Mouse (Mus musculus) adrenal gland, postnatal 0 days (tissue): ENCODE data around the gene Mok. TPM values are rescaled to one million over a fixed set of nuclear protein-coding genes. Genes with fewer than 3 reads are reported as not detected.

Source experiments
- polyA plus RNA-seq: library from polyadenylated mRNA; unstranded; fragments of >200 nt; fragmentation: Nextera tagmentation; extraction: Ambion mirVana; gene quantifications from 2 replicates; pipeline ENCODE4 v1.2.1, GENCODE M21; 2015

Mok gene
- polyA plus RNA-seq, result 4.1 and 4.5 TPM in 2 replicates

GRCm38 (mm10) chr12:110840348-110841198 is at the start of gene Mok:
Gene Mok (minus strand): TSS chr12:110840939.

DNA sequence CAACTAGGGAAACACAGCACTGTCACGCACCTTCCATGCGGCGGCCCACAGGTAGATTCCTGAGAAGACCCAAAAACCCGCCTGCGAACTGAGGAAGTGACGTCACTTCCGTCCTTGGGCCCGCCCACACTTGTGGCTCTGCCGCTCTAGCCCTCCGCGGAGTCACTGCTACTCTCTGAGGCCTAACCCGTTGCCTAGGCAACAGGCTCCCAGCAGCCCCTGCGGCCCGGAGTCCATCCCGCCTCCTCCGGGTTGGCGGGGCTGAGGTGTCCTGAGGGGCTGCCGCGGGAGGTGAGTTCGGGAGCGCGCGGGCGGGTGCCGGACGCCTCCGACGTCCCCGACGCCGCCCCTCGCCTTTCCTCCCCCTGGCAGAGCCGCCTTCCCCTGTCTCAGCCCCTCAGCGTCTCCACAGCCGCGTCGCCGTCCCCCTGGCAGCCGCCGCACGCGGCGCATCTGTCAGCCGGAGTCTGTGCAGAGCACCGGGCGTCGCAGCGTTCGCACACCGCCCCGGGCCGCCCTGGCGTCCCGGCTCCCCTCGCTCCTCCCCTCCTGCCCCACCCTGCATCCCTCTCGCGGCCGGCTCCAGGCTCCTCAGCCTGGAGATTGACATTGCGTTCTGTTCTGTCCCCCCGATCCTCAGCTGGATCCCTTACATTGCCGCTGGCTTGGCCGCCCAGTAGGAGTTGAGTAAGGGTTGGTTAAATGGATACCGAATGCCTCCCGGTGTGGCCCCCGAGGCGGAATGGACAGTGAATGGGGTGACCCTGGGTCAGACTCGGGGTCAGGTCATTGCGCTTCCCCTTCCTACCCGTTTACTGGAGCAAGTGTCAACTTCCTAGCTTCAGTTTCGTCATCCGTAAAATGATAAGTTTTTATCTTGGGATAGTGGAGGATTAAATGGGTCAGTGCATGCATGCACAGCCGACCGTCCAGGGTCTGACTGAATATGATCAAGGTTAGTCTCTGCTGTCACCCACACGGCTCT is 48.6 kb upstream of the Mok start, which contains the start of the genes Cinp and Tecpr2:
TSS of gene Cinp (minus strand) at position 110 of the 985 bp plus-strand sequence.
TSS of gene Tecpr2 (plus strand) at position 229 of the 985 bp plus-strand sequence.

DNA sequence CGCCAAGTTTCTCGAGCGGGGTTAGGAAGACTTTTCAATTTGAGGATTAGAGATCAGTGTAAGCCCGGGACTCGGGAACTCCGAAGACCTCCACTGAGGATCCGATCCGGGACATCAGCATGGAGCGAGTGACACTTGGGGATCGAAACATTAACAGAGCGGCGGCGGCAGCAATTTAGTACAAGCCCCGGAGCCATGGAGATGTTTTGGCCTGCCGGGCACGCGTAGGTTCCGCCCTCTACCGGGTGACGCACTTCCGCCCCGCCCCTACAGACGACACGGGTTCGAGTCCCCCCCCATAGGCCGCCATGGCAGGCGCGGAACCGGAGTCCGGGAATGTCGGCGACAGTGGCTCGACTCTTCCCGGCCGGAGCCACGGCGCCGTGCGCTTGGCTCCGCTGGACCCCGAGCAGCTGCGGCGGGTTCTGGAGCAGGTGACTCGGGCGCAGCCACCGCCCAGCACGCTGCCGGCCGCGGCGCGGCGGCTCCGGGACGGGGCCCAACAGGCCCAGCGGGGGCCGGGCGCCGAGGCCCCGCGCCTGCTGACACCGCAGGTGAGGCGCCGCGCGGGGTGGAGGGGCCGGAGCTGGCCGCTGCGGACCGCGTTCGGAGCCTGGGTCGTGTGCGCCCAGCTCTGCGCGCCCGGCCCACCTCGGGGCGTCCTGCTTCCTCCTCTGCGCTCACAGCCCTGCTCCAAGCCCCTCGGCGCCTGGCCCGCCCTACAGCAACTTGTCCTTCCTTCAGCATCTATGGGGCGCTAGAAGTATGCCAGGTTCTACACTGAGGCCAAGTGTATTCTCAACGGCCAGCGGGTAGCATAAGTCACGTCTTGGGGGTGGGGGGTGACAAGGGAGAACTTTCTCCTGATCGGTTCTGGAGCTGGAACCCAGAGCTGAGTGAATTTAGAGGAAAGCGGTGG is 9.5 kb upstream of the Mok start, which contains the start of gene Zfp839:
TSS of gene Zfp839 (plus strand) at position 244 of the 919 bp plus-strand sequence.

Other genes starting within 250 kb of the Mok start
- 24.7 and 28.2 TPM in 2 replicates for gene Dync1h1, start 239.5 kb downstream of the Mok start, polyA plus RNA-seq
- gene 1700001K19Rik, start 158.3 kb downstream of the Mok start, polyA plus RNA-seq, result not detected in 2 replicates
- gene Hsp90aa1, start 138.2 kb downstream of the Mok start, polyA plus RNA-seq, result 496 and 532 TPM in 2 replicates
- gene Wdr20, start 103.0 kb downstream of the Mok start, polyA plus RNA-seq, result 12.2 and 16.8 TPM in 2 replicates
- 3.7 and 5.5 TPM in 2 replicates for gene Zfp839, start 9.3 kb upstream of the Mok start, polyA plus RNA-seq
- gene Cinp, start 48.2 kb upstream of the Mok start, polyA plus RNA-seq, result 58.1 and 64.6 TPM in 2 replicates
- 1.4 and 1.7 TPM in 2 replicates for gene Tecpr2, start 48.3 kb upstream of the Mok start, polyA plus RNA-seq
- gene Ankrd9, start 138.1 kb upstream of the Mok start, polyA plus RNA-seq, result 6.4 and 9.0 TPM in 2 replicates
- 5.4 and 11.6 TPM in 2 replicates for gene Rcor1, start 198.4 kb upstream of the Mok start, polyA plus RNA-seq